Mouse (Mus musculus): ENCODE data around the gene Sez6. TPM values are rescaled to one million over a fixed set of nuclear protein-coding genes. Genes with fewer than 3 reads are reported as not detected.

The Sez6 gene
- polyA plus RNA-seq, 1 experiment from 2014 or later: 0.34 TPM

DNA sequence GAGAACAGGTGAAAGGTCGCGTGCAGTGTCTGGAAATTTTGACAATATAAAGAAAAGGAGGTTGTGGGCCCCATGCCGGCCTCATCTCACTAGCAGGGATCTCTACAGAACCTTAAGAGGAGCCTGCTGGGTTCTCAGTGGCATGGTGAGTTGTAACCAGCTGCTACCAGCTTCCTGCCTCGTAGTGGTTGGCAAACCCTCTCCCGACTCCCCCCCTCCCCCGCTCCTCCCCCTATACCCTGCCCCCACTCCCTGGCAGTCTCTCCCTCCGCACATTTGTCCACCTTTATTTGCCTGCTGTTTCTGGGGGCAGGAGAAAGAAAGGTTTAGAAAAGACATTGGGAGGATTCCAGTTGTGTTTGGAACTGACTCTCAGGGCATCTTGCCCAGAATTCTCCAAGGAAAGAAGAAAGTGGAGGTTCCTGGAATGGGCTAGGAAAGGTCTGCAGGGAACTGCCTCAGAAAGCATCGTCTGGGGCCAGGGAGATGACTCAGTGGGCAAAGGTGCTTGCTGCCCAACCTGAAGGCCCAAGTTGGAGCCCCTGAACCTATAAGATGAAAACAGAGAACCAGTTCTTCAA, 28.7 kb upstream of the Sez6 start:
- Histone ChIP-seq H3K4me2 (ENCODE audit: low read depth, low read length) (peak overlapping the region; percentile 35), H3K9ac (ENCODE audit: low read length) (0 out of 2 replicates have a peak overlapping the region, but pooled peaks have one; percentile 6), H3K27me3 (ENCODE audit: control insufficient read depth, insufficient read depth, low read depth, low read length) (no peaks in the 10 kb centered on the region), H3K9me3 (ENCODE audit: control insufficient read depth, low read length) (no peaks in the 10 kb centered on the region), H3K36me3 (ENCODE audit: control insufficient read depth, insufficient read depth, low read length) (no peaks in the 10 kb centered on the region), H3K4me3 (ENCODE audit: low read length) (no peak overlapping the region), H3K27ac (ENCODE audit: low read length) (peak overlapping the region; percentile 97), H3K4me1 (replicated peaks; ENCODE audit: control insufficient read depth, insufficient read depth, low read length) (peaks cover 33% of the 10 kb centered on the region)
- WGBS: 34% methylated on average over 8 of the region's 8 CpGs
- peak; percentile 71 for ATAC-seq (ENCODE audit: low read depth)

DNA sequence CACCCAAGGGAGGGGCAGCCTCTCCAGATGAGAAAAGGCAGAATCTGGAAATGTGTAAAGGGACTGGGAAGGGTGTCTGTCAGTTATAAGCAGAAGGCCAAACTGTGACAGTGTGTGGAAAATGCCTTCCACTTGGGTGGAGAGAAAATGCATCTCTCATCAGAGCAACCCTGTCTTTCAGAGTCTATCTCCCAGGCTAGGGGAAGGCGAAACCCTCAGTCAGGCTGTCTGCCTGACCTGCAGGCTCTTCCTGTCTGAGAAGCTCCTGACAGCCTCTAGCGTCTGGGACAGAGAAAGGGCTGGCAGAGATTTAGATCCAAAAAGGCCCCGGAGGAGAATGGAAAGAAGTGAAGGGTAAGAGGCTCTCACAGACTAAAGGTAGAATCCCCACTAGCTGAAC, 26.8 kb upstream of the Sez6 start:
- ATAC-seq (ENCODE audit: low read depth): no peak
- Histone ChIP-seq H3K27me3 (ENCODE audit: control insufficient read depth, insufficient read depth, low read depth, low read length) (no peaks in the 10 kb centered on the region), H3K9me3 (ENCODE audit: control insufficient read depth, low read length) (no peaks in the 10 kb centered on the region), H3K9ac (ENCODE audit: low read length) (no peak overlapping the region), H3K36me3 (ENCODE audit: control insufficient read depth, insufficient read depth, low read length) (no peaks in the 10 kb centered on the region), H3K4me2 (ENCODE audit: low read depth, low read length) (no peak overlapping the region), H3K27ac (ENCODE audit: low read length) (no peak overlapping the region), H3K4me1 (replicated peaks; ENCODE audit: control insufficient read depth, insufficient read depth, low read length) (peaks cover 31% of the 10 kb centered on the region), H3K4me3 (ENCODE audit: low read length) (no peak overlapping the region)
- WGBS: 18% methylated on average over 3 of the region's 3 CpGs

DNA sequence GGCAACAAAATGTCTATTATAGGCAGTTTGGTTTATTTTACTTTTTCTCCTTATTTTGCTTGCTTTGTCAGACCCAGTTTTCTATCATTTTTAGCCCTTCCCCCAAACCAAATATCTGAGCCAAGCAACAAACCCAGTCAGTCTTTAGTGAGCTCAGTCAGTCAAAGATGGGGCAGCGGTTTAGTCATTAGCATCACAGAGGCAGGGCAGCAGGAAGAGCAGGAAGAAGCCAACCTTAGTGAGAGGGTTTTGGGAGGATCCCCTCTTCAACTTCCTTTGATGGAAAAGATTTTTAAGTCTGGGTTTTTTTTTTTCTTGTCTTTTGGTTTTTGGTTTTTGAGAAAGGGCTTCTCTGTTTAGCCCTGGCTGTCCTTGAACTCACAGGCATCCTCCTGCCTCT, 25.9 kb upstream of the Sez6 start:
- Histone ChIP-seq H3K9me3 (ENCODE audit: control insufficient read depth, low read length) (no peaks in the 10 kb centered on the region), H3K4me2 (ENCODE audit: low read depth, low read length) (no peak overlapping the region), H3K27ac (ENCODE audit: low read length) (no peak overlapping the region), H3K27me3 (ENCODE audit: control insufficient read depth, insufficient read depth, low read depth, low read length) (no peaks in the 10 kb centered on the region), H3K4me1 (replicated peaks; ENCODE audit: control insufficient read depth, insufficient read depth, low read length) (peaks cover 31% of the 10 kb centered on the region), H3K36me3 (ENCODE audit: control insufficient read depth, insufficient read depth, low read length) (no peaks in the 10 kb centered on the region), H3K4me3 (ENCODE audit: low read length) (no peak overlapping the region), H3K9ac (ENCODE audit: low read length) (no peak overlapping the region)
- 58% methylated on average over 1 of the region's 1 CpGs for WGBS
- ATAC-seq (ENCODE audit: low read depth): no peak

DNA sequence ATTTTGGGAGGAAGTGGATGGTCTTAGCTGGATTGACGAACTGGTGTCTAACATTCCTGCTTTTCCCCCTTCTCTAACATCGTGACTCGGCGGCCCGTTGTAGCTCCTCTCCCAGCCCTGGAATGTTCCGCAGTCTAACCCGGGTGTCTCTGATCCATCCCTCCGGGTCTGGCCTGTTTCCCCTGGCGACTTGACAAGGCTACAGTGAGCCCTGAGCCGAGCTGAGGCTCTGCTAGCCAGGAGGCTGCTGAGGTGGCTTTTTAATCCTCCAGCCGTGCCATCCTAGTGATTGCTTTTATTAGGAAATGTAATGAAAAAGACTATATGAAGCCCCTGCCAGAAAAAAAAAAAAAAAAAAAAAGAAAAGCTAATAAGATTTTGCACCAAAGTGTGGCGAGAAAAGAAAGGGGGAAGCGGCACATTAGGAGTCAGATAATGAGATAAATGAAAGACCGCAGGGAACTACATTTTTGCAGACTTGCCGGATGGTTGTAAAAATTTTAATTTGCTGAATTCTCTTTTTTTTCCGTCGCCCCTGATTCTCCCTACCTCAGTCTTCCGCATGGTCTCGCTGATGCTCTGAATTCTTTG, 24.4 kb upstream of the Sez6 start:
- Histone ChIP-seq H3K4me2 (ENCODE audit: low read depth, low read length) (no peak overlapping the region), H3K36me3 (ENCODE audit: control insufficient read depth, insufficient read depth, low read length) (no peaks in the 10 kb centered on the region), H3K4me1 (replicated peaks; ENCODE audit: control insufficient read depth, insufficient read depth, low read length) (peaks cover 27% of the 10 kb centered on the region), H3K27ac (ENCODE audit: low read length) (no peak overlapping the region), H3K27me3 (ENCODE audit: control insufficient read depth, insufficient read depth, low read depth, low read length) (no peaks in the 10 kb centered on the region), H3K9ac (ENCODE audit: low read length) (no peak overlapping the region), H3K9me3 (ENCODE audit: control insufficient read depth, low read length) (no peaks in the 10 kb centered on the region), H3K4me3 (ENCODE audit: low read length) (no peak overlapping the region)
- 28% methylated on average over 19 of the region's 19 CpGs for WGBS
- 0 out of 2 replicates have a peak, but pooled peaks have one; percentile 40 for ATAC-seq (ENCODE audit: low read depth)

DNA sequence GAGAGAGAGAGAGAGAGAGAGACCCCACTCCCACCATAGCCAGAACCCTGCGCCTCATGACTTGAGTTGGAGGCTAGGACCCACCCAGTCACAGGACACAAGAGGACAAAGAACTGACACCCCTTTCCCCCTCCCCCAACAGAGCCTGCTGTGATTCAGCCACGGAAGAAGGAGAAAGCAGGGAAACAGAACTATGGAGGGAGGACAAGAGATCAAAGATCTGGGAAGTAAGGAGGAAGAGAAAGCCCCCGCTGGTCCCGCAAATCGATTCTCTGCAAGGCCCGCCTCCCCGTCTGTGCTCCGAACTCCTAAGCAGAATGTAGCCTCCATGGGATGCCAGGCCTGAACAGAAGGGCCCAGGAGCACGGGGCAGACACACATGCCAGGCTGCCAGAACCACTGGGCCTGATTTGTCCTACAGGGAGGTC, 23.8 kb upstream of the Sez6 start:
- H3K4me2 ChIP-seq (ENCODE audit: low read depth, low read length): no peak overlapping the region

DNA sequence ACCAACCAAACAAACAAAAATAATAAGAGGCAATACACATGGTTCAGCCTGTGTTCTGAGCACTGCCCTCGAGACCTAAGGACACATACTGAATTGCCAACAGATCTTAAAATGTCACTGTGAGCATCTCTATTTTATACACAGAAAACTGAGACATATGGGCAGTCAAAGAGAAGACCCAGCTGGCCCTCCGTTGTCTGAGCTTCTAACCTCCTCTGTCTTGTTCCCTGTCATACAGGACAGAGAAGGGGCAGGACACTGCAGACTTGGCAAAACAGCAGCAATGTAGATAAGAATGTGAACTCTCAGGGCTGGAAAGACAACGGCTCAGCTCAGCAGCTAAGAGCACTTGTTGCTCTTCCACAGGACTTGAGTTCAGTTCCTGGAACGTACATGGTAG, 22.1 kb upstream of the Sez6 start:
- WGBS: 21% methylated on average over 4 of the region's 4 CpGs
- peaks cover 5% of the 10 kb centered on the region; the same call in 1 of the 2 replicates for H3K27me3 ChIP-seq (ENCODE audit: control insufficient read depth, insufficient read depth, low read depth, low read length)

More for the DNA sequence above, 23.8 kb upstream of the Sez6 start:
- Histone ChIP-seq H3K4me3 (ENCODE audit: low read length) (no peak overlapping the region), H3K27me3 (ENCODE audit: control insufficient read depth, insufficient read depth, low read depth, low read length) (no peaks in the 10 kb centered on the region), H3K9me3 (ENCODE audit: control insufficient read depth, low read length) (no peaks in the 10 kb centered on the region), H3K4me1 (replicated peaks; ENCODE audit: control insufficient read depth, insufficient read depth, low read length) (peaks cover 27% of the 10 kb centered on the region), H3K27ac (ENCODE audit: low read length) (no peak overlapping the region), H3K9ac (ENCODE audit: low read length) (no peak overlapping the region), H3K36me3 (ENCODE audit: control insufficient read depth, insufficient read depth, low read length) (no peaks in the 10 kb centered on the region)
- ATAC-seq (ENCODE audit: low read depth): no peak
- 27% methylated on average over 9 of the region's 9 CpGs for WGBS

DNA sequence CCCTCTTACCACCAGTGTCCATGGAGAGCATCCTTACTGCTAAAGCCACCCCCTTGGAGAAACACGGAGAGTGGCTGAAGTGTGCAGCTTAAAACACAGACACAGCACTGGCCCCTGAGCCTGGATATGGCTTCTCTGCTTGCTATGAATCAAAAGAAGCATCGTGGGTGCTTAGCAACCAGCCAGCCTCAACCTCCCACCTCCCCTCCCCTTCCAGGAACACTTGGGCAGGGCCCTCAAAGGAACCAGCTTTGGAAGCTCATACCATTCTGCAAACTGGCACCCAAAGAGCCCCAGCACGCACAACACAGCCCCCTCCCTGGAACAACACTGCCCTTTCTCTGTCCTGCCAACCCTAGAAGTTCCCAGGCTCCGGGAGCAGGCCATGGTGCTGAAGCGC, 21.2 kb upstream of the Sez6 start:
- no peaks in the 10 kb centered on the region for H3K9me3 ChIP-seq (ENCODE audit: control insufficient read depth, low read length)

More for the DNA sequence above, 22.1 kb upstream of the Sez6 start:
- Histone ChIP-seq H3K4me3 (ENCODE audit: low read length) (no peak overlapping the region), H3K9me3 (ENCODE audit: control insufficient read depth, low read length) (no peaks in the 10 kb centered on the region), H3K36me3 (ENCODE audit: control insufficient read depth, insufficient read depth, low read length) (no peaks in the 10 kb centered on the region), H3K9ac (ENCODE audit: low read length) (no peak overlapping the region), H3K27ac (ENCODE audit: low read length) (no peak overlapping the region), H3K4me1 (replicated peaks; ENCODE audit: control insufficient read depth, insufficient read depth, low read length) (peaks cover 16% of the 10 kb centered on the region), H3K4me2 (ENCODE audit: low read depth, low read length) (no peak overlapping the region)
- peak; percentile 80 for ATAC-seq (ENCODE audit: low read depth)

DNA sequence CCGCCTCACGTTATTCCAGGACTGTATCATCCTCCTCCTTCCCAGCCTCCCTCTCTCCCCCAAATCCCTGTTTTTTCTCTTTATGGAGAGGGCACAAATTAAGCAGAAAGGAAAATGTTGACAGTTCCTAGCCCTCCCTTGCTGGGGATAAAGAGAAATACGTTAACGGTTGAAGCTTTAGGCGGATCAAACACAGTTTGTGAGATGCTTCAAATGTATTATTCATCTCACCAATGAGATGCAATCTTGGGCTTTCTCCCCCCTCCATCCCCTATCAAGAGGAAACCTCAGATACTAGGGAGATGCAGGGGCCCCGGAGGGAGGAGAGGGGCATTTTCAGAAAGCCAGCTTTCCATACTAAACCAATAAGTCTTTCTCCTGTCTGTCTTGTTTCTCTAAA, 20.8 kb upstream of the Sez6 start:
- Histone ChIP-seq H3K27ac (ENCODE audit: low read length) (no peak overlapping the region), H3K4me2 (ENCODE audit: low read depth, low read length) (no peak overlapping the region), H3K9me3 (ENCODE audit: control insufficient read depth, low read length) (no peaks in the 10 kb centered on the region), H3K9ac (ENCODE audit: low read length) (no peak overlapping the region), H3K4me1 (replicated peaks; ENCODE audit: control insufficient read depth, insufficient read depth, low read length) (peaks cover 6% of the 10 kb centered on the region; the same call in 1 of the 2 replicates), H3K4me3 (ENCODE audit: low read length) (no peak overlapping the region), H3K36me3 (ENCODE audit: control insufficient read depth, insufficient read depth, low read length) (no peaks in the 10 kb centered on the region), H3K27me3 (ENCODE audit: control insufficient read depth, insufficient read depth, low read depth, low read length) (peaks cover 17% of the 10 kb centered on the region)
- no peak for ATAC-seq (ENCODE audit: low read depth)
- 20% methylated on average over 6 of the region's 6 CpGs for WGBS

More for the DNA sequence above, 21.2 kb upstream of the Sez6 start:
- Histone ChIP-seq H3K4me1 (replicated peaks; ENCODE audit: control insufficient read depth, insufficient read depth, low read length) (peaks cover 8% of the 10 kb centered on the region; the same call in 1 of the 2 replicates), H3K27me3 (ENCODE audit: control insufficient read depth, insufficient read depth, low read depth, low read length) (peaks cover 13% of the 10 kb centered on the region), H3K9ac (ENCODE audit: low read length) (no peak overlapping the region), H3K4me2 (ENCODE audit: low read depth, low read length) (no peak overlapping the region), H3K4me3 (ENCODE audit: low read length) (no peak overlapping the region), H3K27ac (ENCODE audit: low read length) (no peak overlapping the region), H3K36me3 (ENCODE audit: control insufficient read depth, insufficient read depth, low read length) (no peaks in the 10 kb centered on the region)
- ATAC-seq (ENCODE audit: low read depth): no peak
- 16% methylated on average over 5 of the region's 5 CpGs for WGBS

DNA sequence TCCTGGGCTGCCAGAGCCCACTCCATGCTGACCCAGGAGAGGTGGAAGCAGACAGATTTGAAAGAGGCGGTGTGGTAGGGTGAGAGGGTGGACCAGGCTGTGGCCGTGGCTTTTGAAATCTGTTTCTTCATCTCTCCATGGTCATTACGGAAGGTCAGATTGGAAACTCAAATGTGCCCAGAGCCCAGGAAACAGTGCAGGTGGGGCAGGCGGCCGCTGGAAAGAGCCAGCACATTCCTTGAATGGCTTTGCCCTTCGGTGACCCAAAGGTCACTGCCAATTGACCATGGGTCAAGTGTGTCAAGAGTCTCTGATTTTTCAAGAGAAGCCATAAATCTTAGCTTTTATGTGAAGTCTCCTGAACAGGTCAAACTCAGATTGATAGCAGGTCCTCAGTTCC, 17.1 kb upstream of the Sez6 start:
- Histone ChIP-seq H3K4me2 (ENCODE audit: low read depth, low read length) (no peak overlapping the region), H3K9ac (ENCODE audit: low read length) (no peak overlapping the region), H3K4me1 (replicated peaks; ENCODE audit: control insufficient read depth, insufficient read depth, low read length) (no peaks in the 10 kb centered on the region), H3K27me3 (ENCODE audit: control insufficient read depth, insufficient read depth, low read depth, low read length) (peaks cover 31% of the 10 kb centered on the region), H3K9me3 (ENCODE audit: control insufficient read depth, low read length) (no peaks in the 10 kb centered on the region), H3K4me3 (ENCODE audit: low read length) (no peak overlapping the region), H3K36me3 (ENCODE audit: control insufficient read depth, insufficient read depth, low read length) (no peaks in the 10 kb centered on the region), H3K27ac (ENCODE audit: low read length) (no peak overlapping the region)
- no peak for ATAC-seq (ENCODE audit: low read depth)
- WGBS: 46% methylated on average over 6 of the region's 6 CpGs
